Mouse (Mus musculus): ENCODE results near the gene Rem1.

Rem1 gene

DNA sequence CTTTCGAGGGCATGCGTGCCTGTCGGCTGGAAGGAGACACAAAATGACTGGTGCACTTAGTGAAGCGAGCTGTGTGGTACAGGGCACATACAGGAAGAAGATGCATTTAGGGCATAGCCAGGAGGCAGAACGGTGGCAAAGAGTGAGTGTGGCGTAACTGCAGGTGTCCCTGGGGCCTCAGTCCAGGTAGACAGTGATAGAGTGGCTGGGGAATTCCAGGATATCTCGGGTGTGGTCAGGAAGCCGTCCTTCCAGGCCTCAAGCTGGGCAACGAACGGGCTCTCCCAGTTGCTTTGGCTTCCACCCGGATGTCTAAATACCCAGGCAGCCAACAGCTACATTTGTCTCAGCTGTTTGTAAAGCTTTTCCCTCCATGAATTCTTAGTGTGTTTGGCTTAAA lies 47.4 kb downstream of the Rem1 start:
- WGBS, result 49% methylated on average over 11 of the region's 11 CpGs

- 57% methylated on average over 13 of the region's 13 CpGs for WGBS
Measured at GRCm38 (mm10) chr2:152675252-152675791, 48.6 kb downstream of the Rem1 start.

DNA sequence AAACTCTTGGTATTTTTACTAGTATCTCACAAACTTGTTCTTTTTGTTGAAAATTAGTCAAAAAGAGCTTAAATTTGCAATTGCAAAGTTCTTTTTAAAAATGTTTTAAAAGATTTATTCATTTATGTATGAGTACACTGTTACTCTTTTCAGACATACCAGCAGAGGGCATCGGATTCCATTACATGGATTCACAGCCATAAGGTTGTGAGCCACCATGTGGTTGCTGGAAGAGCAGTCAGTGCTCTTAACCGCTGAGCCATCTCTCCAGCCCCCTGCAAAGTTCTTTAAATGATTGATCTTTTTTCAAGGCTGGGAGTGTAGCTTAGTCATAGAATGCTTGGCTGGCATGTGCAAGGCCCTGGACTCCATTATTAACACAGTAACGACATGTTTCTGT lies 51.6 kb downstream of the Rem1 start:
- 35% methylated on average over 3 of the region's 3 CpGs for WGBS

DNA sequence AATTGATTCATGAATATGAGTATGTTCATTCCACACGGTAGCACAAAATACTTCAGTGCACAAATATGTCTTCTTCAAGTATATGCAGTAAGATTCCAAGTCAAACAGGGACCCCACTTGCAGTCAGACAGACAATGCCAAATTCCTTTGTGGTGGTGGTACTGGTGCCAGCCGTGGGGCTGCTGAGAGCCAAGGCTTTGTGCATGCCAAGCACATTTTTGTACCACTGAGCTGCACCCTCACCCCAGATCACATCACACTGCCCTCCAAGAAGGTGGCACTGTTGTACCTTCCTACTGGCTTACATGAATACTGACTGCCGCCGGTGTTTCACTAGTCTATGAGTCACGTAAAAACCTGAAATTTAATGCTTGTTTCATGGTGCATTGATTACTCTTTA lies 52.2 kb downstream of the Rem1 start:
- 44% methylated on average over 5 of the region's 5 CpGs for WGBS

GRCm38 (mm10) chr2:152679701-152680355 lies 53.1 kb downstream of the Rem1 start:
- WGBS, result 55% methylated on average over 8 of the region's 8 CpGs

GRCm38 (mm10) chr2:152683086-152683485 lies 56.3 kb downstream of the Rem1 start:
- WGBS, result 85% methylated on average over 5 of the region's 5 CpGs

Measured in cerebral cortex, adult 2 months (tissue).